Mouse (Mus musculus) limb, embryonic 12.5 days (tissue): ENCODE measurements around the gene Myom3. TPM values are rescaled to one million over a fixed set of nuclear protein-coding genes. Genes with fewer than 3 reads are reported as not detected.
A peak's percentile ranks its signal among the peaks of the same experiment; 100 is the strongest.

Experiments
- ATAC-seq: fragments of 200-750 bp; cut with Nextera tagmentation; 2 replicates; pipeline ENCODE4 v1.8.0; 2017; ENCODE audit warnings: low read depth, moderate TSS enrichment; ENCODE audit not compliant: insufficient number of reproducible peaks, insufficient read depth, low FRiP score, low TSS enrichment
- H3K27ac ChIP-seq: fragments of 300-500 bp; sonication (generic); 2 replicates; pipeline ENCODE4 v1.5.1; 2016; ENCODE audit warnings: mild to moderate bottlenecking, moderate library complexity
- H3K27me3 ChIP-seq: fragments of 300-500 bp; sonication (generic); 2 replicates; pipeline ENCODE4 v1.6.1; 2016; ENCODE audit warnings: mild to moderate bottlenecking, moderate library complexity
- H3K36me3 ChIP-seq: fragments of 300-500 bp; sonication (generic); 2 replicates; pipeline ENCODE4 v1.6.1; 2016; ENCODE audit warnings: mild to moderate bottlenecking, moderate library complexity
- H3K4me1 ChIP-seq: fragments of 300-500 bp; sonication (generic); replicated peaks from 2 replicates; pipeline ENCODE4 v1.6.1; 2016
- H3K4me2 ChIP-seq: fragments of 300-500 bp; sonication (generic); 2 replicates; pipeline ENCODE4 v1.6.1; 2016; ENCODE audit warnings: mild to moderate bottlenecking, moderate library complexity
- H3K4me3 ChIP-seq: fragments of 300-500 bp; sonication (generic); replicated peaks from 2 replicates; pipeline ENCODE4 v1.5.1; 2016; ENCODE audit warnings: mild to moderate bottlenecking
- H3K9ac ChIP-seq: fragments of 300-500 bp; sonication (generic); replicated peaks from 2 replicates; pipeline ENCODE4 v1.6.1; 2016; ENCODE audit warnings: mild to moderate bottlenecking, moderate library complexity
- H3K9me3 ChIP-seq: fragments of 300-500 bp; sonication (generic); 2 replicates; pipeline ENCODE4 v1.6.1; 2016; ENCODE audit warnings: mild to moderate bottlenecking, moderate library complexity
- WGBS: fragments of 180-500 bp; shearing (Covaris S2); methylation state at CpG from one replicate; pipeline ENCODE4 v1.1.7; 2016; 5-methylcytosine and 5-hydroxymethylcytosine counted together
- polyA plus RNA-seq: library from polyadenylated mRNA; unstranded; fragments of >200 nt; fragmentation: Nextera tagmentation; extraction: Ambion mirVana; gene quantifications from 2 replicates; pipeline ENCODE4 v1.2.1, GENCODE M21; 2016

Gene Myom3
- polyA plus RNA-seq, 1 experiment from 2014 or later: 2.0 TPM

- no peak overlapping the region for H3K4me3 ChIP-seq
- H3K27ac ChIP-seq: no peak overlapping the region
- H3K4me2 ChIP-seq: no peak overlapping the region
- no peaks in the 10 kb centered on the region; the same call in none of the 2 replicates for H3K27me3 ChIP-seq
- H3K9me3 ChIP-seq: no peaks in the 10 kb centered on the region
- peaks cover 15% of the 10 kb centered on the region; the same call in 1 of the 2 replicates for H3K4me1 ChIP-seq
- ATAC-seq: no peak
- no peaks in the 10 kb centered on the region for H3K36me3 ChIP-seq
- H3K9ac ChIP-seq: no peak overlapping the region
- WGBS: 88% methylated on average over 4 of the region's 4 CpGs
Observed at GRCm38 (mm10) chr4:135776850-135777249, 17.3 kb downstream of the Myom3 start.

- H3K4me1 ChIP-seq: peaks cover 15% of the 10 kb centered on the region; the same call in 1 of the 2 replicates
- ATAC-seq: no peak
- H3K4me3 ChIP-seq: no peak overlapping the region
- no peak overlapping the region for H3K9ac ChIP-seq
- H3K4me2 ChIP-seq: no peak overlapping the region
- H3K36me3 ChIP-seq: no peaks in the 10 kb centered on the region
- H3K27ac ChIP-seq: no peak overlapping the region
- H3K9me3 ChIP-seq: no peaks in the 10 kb centered on the region
- 55% methylated on average over 9 of the region's 9 CpGs for WGBS
- no peaks in the 10 kb centered on the region; the same call in 1 of the 2 replicates for H3K27me3 ChIP-seq
Observed at GRCm38 (mm10) chr4:135779661-135780060, 20.1 kb downstream of the Myom3 start.

GRCm38 (mm10) chr4:135780255-135780654 is 20.7 kb downstream of the Myom3 start:
- Histone ChIP-seq H3K27me3 (no peaks in the 10 kb centered on the region; the same call in 1 of the 2 replicates), H3K9ac (no peak overlapping the region), H3K4me1 (peaks cover 15% of the 10 kb centered on the region; the same call in 1 of the 2 replicates), H3K4me2 (no peak overlapping the region), H3K4me3 (no peak overlapping the region), H3K27ac (no peak overlapping the region), H3K9me3 (no peaks in the 10 kb centered on the region), H3K36me3 (no peaks in the 10 kb centered on the region)
- no peak for ATAC-seq
- 71% methylated on average over 3 of the region's 3 CpGs for WGBS

GRCm38 (mm10) chr4:135781304-135781703 is 21.8 kb downstream of the Myom3 start:
- no peak overlapping the region for H3K4me3 ChIP-seq
- H3K27ac ChIP-seq: no peak overlapping the region
- H3K36me3 ChIP-seq: no peaks in the 10 kb centered on the region
- H3K4me2 ChIP-seq: no peak overlapping the region
- no peak for ATAC-seq
- H3K9me3 ChIP-seq: no peaks in the 10 kb centered on the region
- peaks cover 15% of the 10 kb centered on the region; the same call in 1 of the 2 replicates for H3K4me1 ChIP-seq
- no peak overlapping the region for H3K9ac ChIP-seq
- no peaks in the 10 kb centered on the region; the same call in none of the 2 replicates for H3K27me3 ChIP-seq
- 83% methylated on average over 5 of the region's 5 CpGs for WGBS

GRCm38 (mm10) chr4:135786581-135786980 is 27.1 kb downstream of the Myom3 start:
- no peak for ATAC-seq

GRCm38 (mm10) chr4:135787271-135787670 is 27.8 kb downstream of the Myom3 start:
- Histone ChIP-seq H3K9me3 (no peaks in the 10 kb centered on the region; the same call in 1 of the 2 replicates), H3K4me1 (no peaks in the 10 kb centered on the region), H3K4me2 (no peak overlapping the region), H3K27ac (no peak overlapping the region), H3K27me3 (no peaks in the 10 kb centered on the region; the same call in 1 of the 2 replicates), H3K4me3 (no peak overlapping the region), H3K36me3 (no peaks in the 10 kb centered on the region), H3K9ac (no peak overlapping the region)
- ATAC-seq: no peak
- WGBS: 84% methylated on average over 6 of the region's 6 CpGs

More at GRCm38 (mm10) chr4:135786581-135786980, 27.1 kb downstream of the Myom3 start:
- no peak overlapping the region for H3K4me3 ChIP-seq
- no peaks in the 10 kb centered on the region for H3K4me1 ChIP-seq
- no peak overlapping the region for H3K9ac ChIP-seq
- 82% methylated on average over 5 of the region's 5 CpGs for WGBS
- H3K4me2 ChIP-seq: no peak overlapping the region
- no peaks in the 10 kb centered on the region for H3K9me3 ChIP-seq
- no peak overlapping the region for H3K27ac ChIP-seq
- no peaks in the 10 kb centered on the region; the same call in 1 of the 2 replicates for H3K27me3 ChIP-seq
- H3K36me3 ChIP-seq: no peaks in the 10 kb centered on the region

GRCm38 (mm10) chr4:135789135-135789534 is 29.6 kb downstream of the Myom3 start:
- no peak for ATAC-seq
- H3K4me2 ChIP-seq: no peak overlapping the region
- H3K9me3 ChIP-seq: no peaks in the 10 kb centered on the region; the same call in 1 of the 2 replicates
- no peak overlapping the region for H3K9ac ChIP-seq
- no peaks in the 10 kb centered on the region for H3K36me3 ChIP-seq
- no peak overlapping the region for H3K4me3 ChIP-seq
- WGBS: 59% methylated on average over 2 of the region's 2 CpGs
- no peaks in the 10 kb centered on the region; the same call in 1 of the 2 replicates for H3K27me3 ChIP-seq
- H3K4me1 ChIP-seq: no peaks in the 10 kb centered on the region
- H3K27ac ChIP-seq: no peak overlapping the region

- Histone ChIP-seq H3K9ac (no peak overlapping the region), H3K36me3 (no peaks in the 10 kb centered on the region), H3K4me3 (no peak overlapping the region), H3K4me2 (no peak overlapping the region), H3K27ac (no peak overlapping the region), H3K9me3 (no peaks in the 10 kb centered on the region; the same call in 1 of the 2 replicates), H3K4me1 (no peaks in the 10 kb centered on the region; the same call in 1 of the 2 replicates), H3K27me3 (no peaks in the 10 kb centered on the region)
- 87% methylated on average over 5 of the region's 5 CpGs for WGBS
- ATAC-seq: no peak
Observed at GRCm38 (mm10) chr4:135792821-135793220, 33.3 kb downstream of the Myom3 start.

GRCm38 (mm10) chr4:135797931-135798330 is 38.4 kb downstream of the Myom3 start:
- Histone ChIP-seq H3K4me1 (peaks cover 6% of the 10 kb centered on the region; the same call in 1 of the 2 replicates), H3K4me2 (no peak overlapping the region), H3K27ac (no peak overlapping the region), H3K9ac (0 out of 2 replicates have a peak overlapping the region, but pooled peaks have one; percentile 18), H3K4me3 (no peak overlapping the region), H3K27me3 (no peaks in the 10 kb centered on the region), H3K36me3 (no peaks in the 10 kb centered on the region), H3K9me3 (no peaks in the 10 kb centered on the region)
- 33% methylated on average over 11 of the region's 11 CpGs for WGBS
- no peak for ATAC-seq

- Histone ChIP-seq H3K9me3 (peaks cover 5% of the 10 kb centered on the region; the same call in 1 of the 2 replicates), H3K36me3 (no peaks in the 10 kb centered on the region), H3K4me3 (no peak overlapping the region), H3K9ac (no peak overlapping the region), H3K4me2 (no peak overlapping the region), H3K27me3 (no peaks in the 10 kb centered on the region), H3K4me1 (peaks cover 6% of the 10 kb centered on the region; the same call in 1 of the 2 replicates), H3K27ac (no peak overlapping the region)
- ATAC-seq: no peak; the same call in 1 of the 2 replicates
- WGBS: 23% methylated on average over 8 of the region's 8 CpGs
Observed at GRCm38 (mm10) chr4:135801543-135801942, 42.0 kb downstream of the Myom3 start.

GRCm38 (mm10) chr4:135803299-135803698 is 43.8 kb downstream of the Myom3 start:
- 48% methylated on average over 4 of the region's 4 CpGs for WGBS
- ATAC-seq: no peak

GRCm38 (mm10) chr4:135804169-135804568 is 44.7 kb downstream of the Myom3 start:
- 88% methylated on average over 5 of the region's 5 CpGs for WGBS
- no peaks in the 10 kb centered on the region for H3K4me1 ChIP-seq
- peaks cover 5% of the 10 kb centered on the region; the same call in 1 of the 2 replicates for H3K9me3 ChIP-seq
- no peaks in the 10 kb centered on the region for H3K36me3 ChIP-seq
- H3K4me3 ChIP-seq: no peak overlapping the region
- H3K9ac ChIP-seq: no peak overlapping the region
- no peaks in the 10 kb centered on the region for H3K27me3 ChIP-seq
- H3K27ac ChIP-seq: no peak overlapping the region
- no peak for ATAC-seq
- no peak overlapping the region for H3K4me2 ChIP-seq

More at GRCm38 (mm10) chr4:135803299-135803698, 43.8 kb downstream of the Myom3 start:
- peaks cover 5% of the 10 kb centered on the region; the same call in 1 of the 2 replicates for H3K9me3 ChIP-seq
- no peak overlapping the region for H3K9ac ChIP-seq
- H3K27ac ChIP-seq: no peak overlapping the region
- H3K27me3 ChIP-seq: no peaks in the 10 kb centered on the region
- H3K4me1 ChIP-seq: peaks cover 4% of the 10 kb centered on the region; the same call in 1 of the 2 replicates
- no peak overlapping the region for H3K4me3 ChIP-seq
- H3K36me3 ChIP-seq: no peaks in the 10 kb centered on the region
- no peak overlapping the region for H3K4me2 ChIP-seq
